Mouse (Mus musculus): Measurements from ENCODE around the gene 1700040F15Rik.
"Not testable (repeated sequence)": the region's sequence is repeated elsewhere in the genome, so short reads cannot be mapped to it uniquely, and the experiment has no call there.

The 1700040F15Rik gene

DNA sequence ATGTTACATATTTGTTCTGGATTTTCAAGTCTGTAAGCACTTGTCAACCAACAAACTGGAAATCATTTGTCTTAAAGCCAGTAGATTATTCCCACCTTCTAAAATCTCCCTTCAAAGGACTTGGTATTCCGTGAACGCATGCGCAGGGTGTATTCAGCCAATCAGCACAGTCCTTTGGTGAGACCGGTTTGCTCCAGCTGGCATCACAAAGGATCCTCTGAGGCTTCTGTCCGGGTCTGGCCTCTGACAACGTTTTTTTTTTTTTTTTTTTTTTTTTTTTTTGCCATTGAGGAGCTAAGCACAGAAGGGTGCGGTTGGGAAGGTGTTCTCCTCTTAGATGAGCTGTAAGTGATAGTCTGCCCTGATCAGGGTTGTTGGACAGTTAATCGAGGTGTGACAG lies at the start of gene 1700040F15Rik:
Gene 1700040F15Rik, plus strand, starts transcription at position 301 of the 400 bp plus-strand sequence.
- DNase-seq (ENCODE audit: low spot score), result not testable (repeated sequence)

Data from embryo, embryonic 10.5 days (tissue).